Mouse (Mus musculus): ENCODE results near the gene Card11.

Card11 gene

GRCm38 (mm10) chr5:140830314-140831063 is 169.9 kb downstream of the Card11 start, which contains the start of gene Gna12:
Gene Gna12, minus strand, starts transcription at chr5:140830431.
- ChIA-PET CTCF (interaction anchor here in 3 of 4 experiments (0.6 to 2.5 kb wide), 26 partner anchors 15 to 992 kb away, joined by 3 to 15 read pairs (median 4); no protein-coding TSS in a partner anchor), POLR2A (interaction anchor here in 3 of 4 experiments (0.6 to 2.8 kb wide), 65 partner anchors 9 to 1633 kb away, joined by 3 to 28 read pairs (median 4); partner anchors contain the start of genes Brat1 (in 2 of the 3), Ap5z1 (in 1 of the 3), Chst12 (in 1 of the 3) and Eif3b (in 1 of the 3))

DNA sequence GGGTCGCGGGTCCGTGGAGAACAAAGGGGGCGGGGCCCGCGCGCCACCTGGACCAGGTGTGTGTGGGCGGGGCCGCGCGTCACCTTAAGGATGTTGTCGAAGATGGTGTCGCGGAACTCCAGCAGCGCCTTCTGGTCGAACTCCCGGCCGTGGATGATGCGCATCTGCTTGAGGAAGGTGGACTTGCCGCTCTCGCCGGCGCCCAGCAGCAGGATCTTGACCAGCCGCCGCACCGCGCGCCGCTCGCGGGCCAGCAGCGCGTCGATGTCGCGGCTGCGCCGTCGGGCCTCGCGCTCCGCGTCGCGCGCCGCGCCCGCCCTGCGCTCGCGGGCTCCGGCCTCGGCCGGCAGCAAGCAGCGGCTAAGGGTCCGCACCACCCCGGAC is 170.5 kb downstream of the Card11 start:
- CTCF ChIA-PET, result interaction anchor here in 3 of 4 experiments (0.6 to 2.5 kb wide), 20 partner anchors 15 to 263 kb away, joined by 3 to 15 read pairs (median 4); no protein-coding TSS in a partner anchor
- POLR2A ChIA-PET, result interaction anchor here in 3 of 4 experiments (0.8 to 2.8 kb wide), 43 partner anchors 9 to 1634 kb away, joined by 3 to 28 read pairs (median 4); partner anchors contain the start of genes Ap5z1 (in 1 of the 3), Brat1 (in 1 of the 3), Eif3b (in 1 of the 3) and Iqce (in 1 of the 3)

GRCm38 (mm10) chr5:140829081-140829910 is 171.1 kb downstream of the Card11 start:
- POLR2A ChIA-PET, result interaction anchor here in 2 of 4 experiments (0.5 to 2.8 kb wide), 3 partner anchors 8 to 1394 kb away, joined by 3 to 17 read pairs (median 15); no protein-coding TSS in a partner anchor
- CTCF ChIA-PET, result interaction anchor here in 2 of 4 experiments (0.8 to 2.5 kb wide), 2 partner anchors 64 to 78 kb away, joined by 5 to 10 read pairs; no protein-coding TSS in a partner anchor

- CTCF ChIA-PET, result interaction anchor here in 2 of 4 experiments (0.6 to 1.0 kb wide), 3 partner anchors 72 to 651 kb away, joined by 3 read pairs; no protein-coding TSS in a partner anchor
These were observed 172.0 kb downstream of the Card11 start for GRCm38 (mm10) chr5:140828363-140828762.

GRCm38 (mm10) chr5:140827896-140828295 is 172.5 kb downstream of the Card11 start:
- CTCF ChIA-PET, result interaction anchor here in 2 of 4 experiments (0.6 to 1.0 kb wide), 4 partner anchors 29 to 650 kb away, joined by 3 to 4 read pairs (median 3); no protein-coding TSS in a partner anchor
- POLR2A ChIA-PET, result interaction anchor here (0.6 to 1.3 kb wide), 8 partner anchors 9 to 1613 kb away, joined by 3 to 4 read pairs (median 3); no protein-coding TSS in a partner anchor

More at GRCm38 (mm10) chr5:140828363-140828762, 172.0 kb downstream of the Card11 start:
- POLR2A ChIA-PET, result interaction anchor here (0.5 to 2.8 kb wide), 8 partner anchors 10 to 1612 kb away, joined by 3 to 17 read pairs (median 3); no protein-coding TSS in a partner anchor

DNA sequence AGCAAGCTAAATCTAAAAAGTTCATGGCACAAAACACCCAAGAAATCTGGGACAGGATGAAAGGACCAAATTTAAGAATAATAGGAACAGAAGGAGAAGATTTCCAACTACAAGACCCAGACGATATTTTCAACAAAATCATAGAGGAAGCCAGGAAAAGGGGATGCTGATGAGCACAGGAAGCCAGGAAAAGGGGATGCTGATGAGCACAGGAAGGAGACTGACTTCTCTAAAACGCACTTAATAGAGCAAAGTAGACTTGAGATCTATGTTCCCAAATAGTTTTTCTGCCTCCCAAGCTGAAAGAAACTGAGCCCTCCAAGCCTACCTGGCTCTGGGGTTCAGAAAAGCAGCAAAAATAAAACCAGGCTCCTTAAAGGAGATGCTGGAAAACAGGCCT is 173.0 kb downstream of the Card11 start:
- CTCF ChIA-PET, result interaction anchor here in 1 of 4 experiments (0.7 to 1.0 kb wide), 2 partner anchors 30 to 73 kb away, joined by 3 to 4 read pairs; no protein-coding TSS in a partner anchor
- POLR2A ChIA-PET, result interaction anchor here in 3 of 4 experiments (0.7 to 1.3 kb wide), 5 partner anchors 9 to 22 kb away, joined by 3 to 4 read pairs (median 3); no protein-coding TSS in a partner anchor

DNA sequence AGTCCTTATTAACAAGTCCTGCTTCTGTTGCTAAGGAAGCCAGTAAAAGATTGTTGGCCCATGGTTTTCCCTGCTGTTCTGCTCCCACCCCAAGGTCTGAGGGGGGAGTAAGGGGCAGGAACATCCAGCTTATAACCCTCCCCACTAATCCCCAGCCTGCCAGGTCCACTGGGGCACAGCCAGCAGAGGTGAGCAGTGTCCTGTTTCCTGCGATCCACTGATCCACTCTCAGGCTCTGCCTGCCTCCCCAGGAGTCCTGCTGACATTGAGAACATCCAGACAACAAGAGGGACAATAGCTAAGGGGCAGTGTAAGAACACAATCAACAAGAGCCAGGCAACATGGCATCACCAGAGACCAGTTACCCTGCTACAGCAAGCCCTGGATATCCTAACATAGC is 173.6 kb downstream of the Card11 start:
- POLR2A ChIA-PET, result interaction anchor here in 1 of 4 experiments (1.3 kb wide), 1 partner anchor 8 kb away, joined by 4 read pairs; no protein-coding TSS in a partner anchor
- CTCF ChIA-PET, result no interaction called here

DNA sequence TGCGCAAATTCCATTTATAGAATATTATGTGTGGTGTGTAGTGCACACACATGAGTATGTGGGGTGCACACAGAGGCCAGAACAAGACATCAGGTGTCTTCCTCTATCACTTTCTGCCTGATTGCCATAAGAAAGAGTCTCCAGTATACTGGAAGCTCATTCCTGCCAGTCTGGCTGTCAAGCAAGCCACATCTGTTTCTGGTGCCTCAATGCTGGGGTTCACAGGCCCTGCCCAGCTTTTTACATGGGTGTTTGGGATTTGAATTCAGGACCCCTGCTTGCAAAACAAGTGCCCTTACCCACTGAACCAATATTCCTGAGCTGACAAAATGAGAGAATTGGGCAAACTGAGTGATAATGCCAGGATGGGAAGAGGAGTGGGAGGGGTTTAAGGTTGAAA is 174.3 kb downstream of the Card11 start:
- POLR2A ChIA-PET, result interaction anchor here in 1 of 4 experiments (1.2 kb wide), 1 partner anchor 12 kb away, joined by 3 read pairs; no protein-coding TSS in a partner anchor
- CTCF ChIA-PET, result interaction anchor here in 1 of 4 experiments (0.6 kb wide), 1 partner anchor 31 kb away, joined by 16 read pairs; no protein-coding TSS in a partner anchor

GRCm38 (mm10) chr5:140824126-140824525 is 176.3 kb downstream of the Card11 start:
- POLR2A ChIA-PET, result no interaction called here
- CTCF ChIA-PET, result interaction anchor here in 2 of 4 experiments (0.7 to 1.3 kb wide), 2 partner anchors 23 to 284 kb away, joined by 3 read pairs; no protein-coding TSS in a partner anchor

- CTCF ChIA-PET, result interaction anchor here in 1 of 4 experiments (1.3 kb wide), 1 partner anchor 24 kb away, joined by 3 read pairs; no protein-coding TSS in a partner anchor
- POLR2A ChIA-PET, result interaction anchor here in 1 of 4 experiments (1.5 kb wide), 1 partner anchor 13 kb away, joined by 4 read pairs; no protein-coding TSS in a partner anchor
These were observed 177.0 kb downstream of the Card11 start for GRCm38 (mm10) chr5:140823386-140823785.

All from embryonic stem cell, embryonic (primary cell).